Mouse (Mus musculus): ENCODE data around the gene Tnnc1. TPM values are rescaled to one million over a fixed set of nuclear protein-coding genes. Genes with fewer than 3 reads are reported as not detected.

Tnnc1 gene
- polyA plus RNA-seq, 1 experiment from 2014 or later = 3.2 TPM

- H3K4me1 ChIP-seq (replicated peaks; ENCODE audit: control insufficient read depth, insufficient read depth, low read length) = 0 out of 2 replicates have a peak, but pooled peaks cover 3% of the 10 kb centered on the region
- H3K27ac ChIP-seq = no peak overlapping the region
- no peaks in the 10 kb centered on the region for H3K9me3 ChIP-seq (ENCODE audit: control insufficient read depth, low read length)
- no peaks in the 10 kb centered on the region for H3K27me3 ChIP-seq (ENCODE audit: control insufficient read depth, insufficient read depth, low read length)
- no peak overlapping the region for H3K9ac ChIP-seq
- no peaks in the 10 kb centered on the region for H3K36me3 ChIP-seq (replicated peaks; ENCODE audit: control insufficient read depth, insufficient read depth)
- ATAC-seq (ENCODE audit: low FRiP score) (no peak), DNase-seq (ENCODE audit: low spot score) (peak; percentile 90)
- no peak overlapping the region for H3K4me3 ChIP-seq (replicated peaks; ENCODE audit: low read length)
- H3K4me2 ChIP-seq (replicated peaks) = no peak overlapping the region
- 25% methylated on average over 11 of the region's 11 CpGs for WGBS
Observed at GRCm38 (mm10) chr14:31233996-31234591, 26.0 kb downstream of the Tnnc1 start.

- no peak for ATAC-seq (ENCODE audit: low FRiP score)
- 86% methylated on average over 7 of the region's 7 CpGs for WGBS
- Histone ChIP-seq H3K27me3 (ENCODE audit: control insufficient read depth, insufficient read depth, low read length) (no peaks in the 10 kb centered on the region), H3K4me2 (replicated peaks) (no peak overlapping the region), H3K4me1 (replicated peaks; ENCODE audit: control insufficient read depth, insufficient read depth, low read length) (0 out of 2 replicates have a peak, but pooled peaks cover 3% of the 10 kb centered on the region), H3K9me3 (ENCODE audit: control insufficient read depth, low read length) (no peaks in the 10 kb centered on the region), H3K4me3 (replicated peaks; ENCODE audit: low read length) (no peak overlapping the region), H3K36me3 (replicated peaks; ENCODE audit: control insufficient read depth, insufficient read depth) (no peaks in the 10 kb centered on the region), H3K9ac (no peak overlapping the region), H3K27ac (no peak overlapping the region)
- no peak for DNase-seq (ENCODE audit: low spot score)
Observed at GRCm38 (mm10) chr14:31237101-31237882, 29.2 kb downstream of the Tnnc1 start.

GRCm38 (mm10) chr14:31240528-31240927 is 32.4 kb downstream of the Tnnc1 start:
- no peak for ATAC-seq (ENCODE audit: low FRiP score)
- H3K27ac ChIP-seq = no peak overlapping the region
- 94% methylated on average over 3 of the region's 3 CpGs for WGBS
- H3K4me1 ChIP-seq (replicated peaks; ENCODE audit: control insufficient read depth, insufficient read depth, low read length) = no peaks in the 10 kb centered on the region
- no peak overlapping the region for H3K9ac ChIP-seq
- no peak for DNase-seq (ENCODE audit: low spot score)
- H3K4me3 ChIP-seq (replicated peaks; ENCODE audit: low read length) = no peak overlapping the region
- H3K36me3 ChIP-seq (replicated peaks; ENCODE audit: control insufficient read depth, insufficient read depth) = no peaks in the 10 kb centered on the region
- no peaks in the 10 kb centered on the region for H3K9me3 ChIP-seq (ENCODE audit: control insufficient read depth, low read length)
- H3K4me2 ChIP-seq (replicated peaks) = no peak overlapping the region
- H3K27me3 ChIP-seq (ENCODE audit: control insufficient read depth, insufficient read depth, low read length) = no peaks in the 10 kb centered on the region

GRCm38 (mm10) chr14:31244777-31245176 is 36.7 kb downstream of the Tnnc1 start:
- no peak overlapping the region for H3K4me3 ChIP-seq (replicated peaks; ENCODE audit: low read length)
- H3K36me3 ChIP-seq (replicated peaks; ENCODE audit: control insufficient read depth, insufficient read depth) = no peaks in the 10 kb centered on the region
- H3K27ac ChIP-seq = no peak overlapping the region
- no peaks in the 10 kb centered on the region for H3K27me3 ChIP-seq (ENCODE audit: control insufficient read depth, insufficient read depth, low read length)
- H3K4me2 ChIP-seq (replicated peaks) = no peak overlapping the region
- DNase-seq (ENCODE audit: low spot score) = no peak
- no peaks in the 10 kb centered on the region for H3K4me1 ChIP-seq (replicated peaks; ENCODE audit: control insufficient read depth, insufficient read depth, low read length)
- 73% methylated on average over 1 of the region's 1 CpGs for WGBS
- no peak for ATAC-seq (ENCODE audit: low FRiP score)
- H3K9ac ChIP-seq = no peak overlapping the region
- no peaks in the 10 kb centered on the region for H3K9me3 ChIP-seq (ENCODE audit: control insufficient read depth, low read length)

GRCm38 (mm10) chr14:31245946-31246345 is 37.8 kb downstream of the Tnnc1 start:
- no peaks in the 10 kb centered on the region for H3K27me3 ChIP-seq (ENCODE audit: control insufficient read depth, insufficient read depth, low read length)
- H3K4me2 ChIP-seq (replicated peaks) = no peak overlapping the region
- no peaks in the 10 kb centered on the region for H3K36me3 ChIP-seq (replicated peaks; ENCODE audit: control insufficient read depth, insufficient read depth)
- 89% methylated on average over 1 of the region's 1 CpGs for WGBS
- H3K4me3 ChIP-seq (replicated peaks; ENCODE audit: low read length) = no peak overlapping the region
- H3K9me3 ChIP-seq (ENCODE audit: control insufficient read depth, low read length) = no peaks in the 10 kb centered on the region
- H3K4me1 ChIP-seq (replicated peaks; ENCODE audit: control insufficient read depth, insufficient read depth, low read length) = no peaks in the 10 kb centered on the region
- DNase-seq (ENCODE audit: low spot score) = no peak
- no peak for ATAC-seq (ENCODE audit: low FRiP score)
- no peak overlapping the region for H3K27ac ChIP-seq
- H3K9ac ChIP-seq = no peak overlapping the region

GRCm38 (mm10) chr14:31248396-31248795 is 40.3 kb downstream of the Tnnc1 start:
- Histone ChIP-seq H3K9me3 (ENCODE audit: control insufficient read depth, low read length) (no peaks in the 10 kb centered on the region), H3K4me3 (replicated peaks; ENCODE audit: low read length) (no peak overlapping the region), H3K27ac (no peak overlapping the region), H3K27me3 (ENCODE audit: control insufficient read depth, insufficient read depth, low read length) (no peaks in the 10 kb centered on the region), H3K9ac (no peak overlapping the region), H3K36me3 (replicated peaks; ENCODE audit: control insufficient read depth, insufficient read depth) (peaks cover 9% of the 10 kb centered on the region), H3K4me2 (replicated peaks) (no peak overlapping the region), H3K4me1 (replicated peaks; ENCODE audit: control insufficient read depth, insufficient read depth, low read length) (peaks cover 10% of the 10 kb centered on the region)
- no peak for DNase-seq (ENCODE audit: low spot score)
- ATAC-seq (ENCODE audit: low FRiP score) = no peak
- WGBS = 94% methylated on average over 6 of the region's 6 CpGs

GRCm38 (mm10) chr14:31250222-31251083 is 42.3 kb downstream of the Tnnc1 start:
- H3K27me3 ChIP-seq (ENCODE audit: control insufficient read depth, insufficient read depth, low read length) = no peaks in the 10 kb centered on the region
- ATAC-seq (ENCODE audit: low FRiP score) (peak; percentile 26), DNase-seq (ENCODE audit: low spot score) (no peak)
- H3K4me1 ChIP-seq (replicated peaks; ENCODE audit: control insufficient read depth, insufficient read depth, low read length) = peaks cover 10% of the 10 kb centered on the region
- peaks cover 29% of the 10 kb centered on the region for H3K36me3 ChIP-seq (replicated peaks; ENCODE audit: control insufficient read depth, insufficient read depth)
- peak overlapping the region; percentile 86 for H3K4me3 ChIP-seq (replicated peaks; ENCODE audit: low read length)
- no peaks in the 10 kb centered on the region for H3K9me3 ChIP-seq (ENCODE audit: control insufficient read depth, low read length)
- peak overlapping the region; percentile 60 for H3K4me2 ChIP-seq (replicated peaks)
- 20% methylated on average over 38 of the region's 38 CpGs for WGBS
- H3K9ac ChIP-seq = peak overlapping the region; percentile 84
- peak overlapping the region; percentile 95 for H3K27ac ChIP-seq

GRCm38 (mm10) chr14:31251084-31251604 is 43.0 kb downstream of the Tnnc1 start, which contains the start of the genes Phf7 and Bap1:
TSS of gene Phf7 (minus strand) at chr14:31251317.
TSS of gene Bap1 (plus strand) at chr14:31251450.
- ATAC-seq (ENCODE audit: low FRiP score) (peak; percentile 93), DNase-seq (ENCODE audit: low spot score) (peak; percentile 99)
- Histone ChIP-seq H3K9me3 (ENCODE audit: control insufficient read depth, low read length) (no peaks in the 10 kb centered on the region), H3K4me2 (replicated peaks) (peak within 1 kb of the TSS; percentile 72), H3K27me3 (ENCODE audit: control insufficient read depth, insufficient read depth, low read length) (no peaks in the 10 kb centered on the region), H3K4me3 (replicated peaks; ENCODE audit: low read length) (peak within 1 kb of the TSS; percentile 86), H3K27ac (peak within 1 kb of the TSS; percentile 95), H3K36me3 (replicated peaks; ENCODE audit: control insufficient read depth, insufficient read depth) (peaks cover 36% of the 10 kb centered on the region), H3K9ac (peak within 1 kb of the TSS; percentile 94), H3K4me1 (replicated peaks; ENCODE audit: control insufficient read depth, insufficient read depth, low read length) (peaks cover 10% of the 10 kb centered on the region)
- under 1% methylated on average over 75 of the region's 75 CpGs for WGBS

GRCm38 (mm10) chr14:31251626-31252025 is 43.5 kb downstream of the Tnnc1 start:
- peaks cover 41% of the 10 kb centered on the region for H3K36me3 ChIP-seq (replicated peaks; ENCODE audit: control insufficient read depth, insufficient read depth)
- H3K4me2 ChIP-seq (replicated peaks) = peak overlapping the region; percentile 72
- H3K9ac ChIP-seq = peak overlapping the region; percentile 94
- peak overlapping the region; percentile 95 for H3K27ac ChIP-seq
- no peaks in the 10 kb centered on the region for H3K9me3 ChIP-seq (ENCODE audit: control insufficient read depth, low read length)
- no peaks in the 10 kb centered on the region for H3K27me3 ChIP-seq (ENCODE audit: control insufficient read depth, insufficient read depth, low read length)
- no peak for ATAC-seq (ENCODE audit: low FRiP score)
- peak overlapping the region; percentile 86 for H3K4me3 ChIP-seq (replicated peaks; ENCODE audit: low read length)
- H3K4me1 ChIP-seq (replicated peaks; ENCODE audit: control insufficient read depth, insufficient read depth, low read length) = peaks cover 10% of the 10 kb centered on the region
- no peak for DNase-seq (ENCODE audit: low spot score)
- 3% methylated on average over 18 of the region's 18 CpGs for WGBS

Data from hindbrain, embryonic 14.5 days (tissue).